Mouse (Mus musculus): ENCODE measurements around the gene Rora. TPM values are rescaled to one million over a fixed set of nuclear protein-coding genes. Genes with fewer than 3 reads are reported as not detected.

Gene Rora
- polyA plus RNA-seq, 1 experiment from 2014 or later: 7.8 TPM

GRCm38 (mm10) chr9:69310524-69310923 lies 656.9 kb downstream of the Rora start:
- H3K9me3 ChIP-seq (replicated peaks): no peaks in the 10 kb centered on the region
- H3K27me3 ChIP-seq: no peaks in the 10 kb centered on the region
- H3K4me1 ChIP-seq: peaks cover 5% of the 10 kb centered on the region; the same call in 1 of the 2 replicates
- H3K4me2 ChIP-seq (replicated peaks): no peak overlapping the region
- no peak overlapping the region for H3K9ac ChIP-seq
- no peak overlapping the region for H3K27ac ChIP-seq
- no peak overlapping the region for H3K4me3 ChIP-seq
- WGBS: 67% methylated on average over 12 of the region's 12 CpGs
- no peak for ATAC-seq (ENCODE audit: low FRiP score)
- no peaks in the 10 kb centered on the region for H3K36me3 ChIP-seq

- 76% methylated on average over 3 of the region's 3 CpGs for whole genome bisulfite sequencing
- no peak overlapping the region for H3K27ac ChIP-seq
- no peaks in the 10 kb centered on the region for H3K9me3 ChIP-seq (replicated peaks)
- no peaks in the 10 kb centered on the region for H3K27me3 ChIP-seq
- ATAC-seq (ENCODE audit: low FRiP score): no peak
- no peak overlapping the region for H3K4me3 ChIP-seq
- H3K36me3 ChIP-seq: no peaks in the 10 kb centered on the region
- H3K4me2 ChIP-seq (replicated peaks): no peak overlapping the region
- peaks cover 5% of the 10 kb centered on the region; the same call in 1 of the 2 replicates for H3K4me1 ChIP-seq
- H3K9ac ChIP-seq: no peak overlapping the region
Measured at GRCm38 (mm10) chr9:69313297-69313696, 659.7 kb downstream of the Rora start.

DNA sequence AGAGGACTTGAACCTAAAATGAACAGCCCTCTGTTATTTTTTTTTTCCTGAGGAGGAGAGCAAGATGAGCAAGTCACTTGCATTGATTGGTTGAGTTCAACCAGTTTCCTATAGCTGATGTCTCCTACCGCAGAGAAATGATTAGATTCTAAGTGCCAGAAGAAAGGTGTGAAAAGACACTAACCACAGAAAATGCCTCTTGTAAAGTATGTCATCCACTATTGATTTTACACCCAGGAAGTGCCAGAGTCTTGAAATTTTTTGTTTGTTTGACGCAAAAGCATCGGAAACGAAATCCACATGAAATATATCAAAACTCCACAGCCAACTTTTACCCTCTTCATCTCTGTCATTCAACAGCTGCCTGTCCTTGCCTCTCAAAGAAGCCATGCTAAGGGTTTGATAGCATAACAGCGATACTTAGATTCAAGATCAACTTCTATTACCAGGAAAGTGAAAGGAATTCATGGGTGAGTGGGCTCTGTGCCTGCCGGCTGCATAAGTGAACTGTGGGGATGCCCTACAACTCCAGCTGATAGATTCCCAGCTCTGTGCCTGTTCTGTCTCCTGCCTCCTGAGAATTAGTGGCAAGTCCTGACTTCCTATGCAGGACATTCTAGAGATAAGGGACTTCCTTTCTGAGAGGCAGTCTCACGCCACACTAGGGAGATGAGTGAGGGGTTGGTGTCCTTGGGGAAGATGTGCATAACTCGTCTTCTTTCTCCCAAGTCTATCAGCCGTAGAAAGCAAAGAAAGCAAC lies 661.0 kb downstream of the Rora start:
- H3K4me2 ChIP-seq (replicated peaks): no peak overlapping the region
- 81% methylated on average over 9 of the region's 9 CpGs for WGBS
- no peak for ATAC-seq (ENCODE audit: low FRiP score)

DNA sequence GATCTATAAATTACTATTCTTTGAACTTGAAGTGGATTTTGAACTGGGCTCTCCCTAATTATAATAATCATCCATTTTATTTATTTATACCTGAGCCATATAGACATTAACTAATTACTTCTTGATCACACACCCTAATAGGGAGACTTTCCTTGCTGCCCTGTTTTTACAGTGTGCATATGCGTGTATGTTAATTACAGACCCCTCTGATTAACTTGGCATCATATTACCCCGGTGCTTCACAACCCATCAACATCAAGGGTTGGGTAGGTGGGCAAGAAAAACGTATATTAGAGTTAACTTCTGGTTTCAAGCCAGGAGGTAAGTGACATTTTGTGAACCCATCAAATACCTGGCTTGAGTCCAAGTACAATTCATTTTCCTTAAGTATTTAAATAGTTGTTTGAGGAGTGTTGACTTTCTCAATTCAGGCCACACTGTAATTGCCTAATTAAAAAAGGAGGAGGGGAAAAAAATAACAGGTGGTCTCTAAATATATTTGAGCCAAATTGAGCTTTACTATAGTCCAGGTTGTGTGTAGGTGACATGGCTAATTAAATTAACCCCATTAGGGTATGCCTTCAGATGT lies 664.0 kb downstream of the Rora start:
- Histone ChIP-seq H3K27ac (no peak overlapping the region), H3K9me3 (replicated peaks) (no peaks in the 10 kb centered on the region), H3K27me3 (no peaks in the 10 kb centered on the region), H3K4me2 (replicated peaks) (no peak overlapping the region), H3K36me3 (no peaks in the 10 kb centered on the region), H3K4me1 (peaks cover 5% of the 10 kb centered on the region; the same call in 1 of the 2 replicates), H3K9ac (no peak overlapping the region), H3K4me3 (no peak overlapping the region)
- WGBS: 76% methylated on average over 3 of the region's 3 CpGs
- no peak for ATAC-seq (ENCODE audit: low FRiP score)

More for the DNA sequence above, 661.0 kb downstream of the Rora start:
- no peaks in the 10 kb centered on the region for H3K27me3 ChIP-seq
- no peaks in the 10 kb centered on the region for H3K36me3 ChIP-seq
- peaks cover 5% of the 10 kb centered on the region; the same call in 1 of the 2 replicates for H3K4me1 ChIP-seq
- H3K4me3 ChIP-seq: no peak overlapping the region
- H3K9me3 ChIP-seq (replicated peaks): no peaks in the 10 kb centered on the region
- no peak overlapping the region for H3K9ac ChIP-seq
- H3K27ac ChIP-seq: no peak overlapping the region

DNA sequence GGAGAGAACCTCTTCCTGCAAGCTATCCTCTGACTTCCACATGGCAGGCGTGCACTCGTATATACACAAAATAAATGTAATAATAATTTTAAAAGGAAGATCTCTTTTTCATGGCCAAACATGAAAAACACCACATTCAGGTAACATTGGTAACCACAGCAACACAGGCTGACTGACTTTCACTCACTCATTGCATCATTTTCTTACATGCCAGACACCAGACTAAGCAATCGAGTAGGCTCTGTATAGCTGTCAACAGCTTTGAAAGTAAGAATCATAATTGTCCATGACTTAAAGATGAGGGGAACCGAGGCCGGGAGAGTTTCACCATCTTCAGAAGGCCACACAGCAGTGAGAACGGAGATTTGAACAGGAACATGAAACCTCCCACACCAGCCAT lies 665.8 kb downstream of the Rora start:
- 91% methylated on average over 6 of the region's 6 CpGs for WGBS
- no peak overlapping the region for H3K27ac ChIP-seq
- H3K36me3 ChIP-seq: no peaks in the 10 kb centered on the region
- H3K4me1 ChIP-seq: no peaks in the 10 kb centered on the region; the same call in 1 of the 2 replicates
- no peak overlapping the region for H3K4me2 ChIP-seq (replicated peaks)
- no peaks in the 10 kb centered on the region for H3K27me3 ChIP-seq
- no peaks in the 10 kb centered on the region for H3K9me3 ChIP-seq (replicated peaks)
- no peak overlapping the region for H3K9ac ChIP-seq
- ATAC-seq (ENCODE audit: low FRiP score): no peak
- no peak overlapping the region for H3K4me3 ChIP-seq

DNA sequence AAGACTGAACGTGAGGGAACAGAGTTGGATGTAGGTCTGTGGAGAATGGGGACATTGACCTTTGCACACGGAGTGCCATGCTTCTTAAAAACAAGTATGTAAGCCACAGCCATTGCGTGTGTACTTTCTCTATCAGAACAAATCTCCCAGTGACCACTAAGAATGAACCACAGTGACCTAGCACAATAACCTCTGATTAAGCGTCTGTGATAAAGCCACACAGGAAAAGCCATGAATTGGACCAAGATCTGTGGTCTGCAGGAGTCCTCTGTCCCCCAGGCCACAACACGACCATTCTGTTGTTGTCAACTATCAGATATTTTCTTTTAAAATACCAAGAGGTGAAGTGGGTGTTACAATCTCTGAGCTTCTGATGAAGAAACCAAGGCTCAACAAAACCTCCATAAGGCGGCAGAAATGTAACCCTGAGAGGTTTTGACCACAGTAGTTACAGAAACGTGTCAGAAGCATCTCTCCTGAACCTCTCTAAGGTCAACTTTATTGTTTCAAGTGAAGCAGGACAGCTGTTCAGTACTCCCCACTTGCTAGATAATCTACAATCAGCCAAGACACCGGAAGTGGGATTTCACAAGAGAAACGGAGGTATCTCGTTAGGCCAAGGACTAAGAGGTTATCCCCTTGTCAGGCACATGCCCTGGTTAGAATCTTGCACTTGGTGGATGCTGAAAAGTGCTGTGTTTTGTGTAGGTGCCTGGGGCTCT lies 666.5 kb downstream of the Rora start:
- no peaks in the 10 kb centered on the region for H3K4me1 ChIP-seq
- no peaks in the 10 kb centered on the region for H3K9me3 ChIP-seq (replicated peaks)
- no peaks in the 10 kb centered on the region for H3K27me3 ChIP-seq
- H3K4me3 ChIP-seq: no peak overlapping the region
- H3K4me2 ChIP-seq (replicated peaks): no peak overlapping the region
- H3K36me3 ChIP-seq: no peaks in the 10 kb centered on the region
- no peak overlapping the region for H3K9ac ChIP-seq
- WGBS: 84% methylated on average over 10 of the region's 10 CpGs
- no peak overlapping the region for H3K27ac ChIP-seq
- ATAC-seq (ENCODE audit: low FRiP score): no peak

- H3K4me3 ChIP-seq: no peak overlapping the region
- WGBS: 69% methylated on average over 3 of the region's 3 CpGs
- no peaks in the 10 kb centered on the region for H3K36me3 ChIP-seq
- H3K27me3 ChIP-seq: no peaks in the 10 kb centered on the region
- ATAC-seq (ENCODE audit: low FRiP score): no peak
- H3K9ac ChIP-seq: no peak overlapping the region
- no peak overlapping the region for H3K27ac ChIP-seq
- no peaks in the 10 kb centered on the region for H3K4me1 ChIP-seq
- no peaks in the 10 kb centered on the region for H3K9me3 ChIP-seq (replicated peaks)
- H3K4me2 ChIP-seq (replicated peaks): no peak overlapping the region
Measured at GRCm38 (mm10) chr9:69320635-69321027, 667.0 kb downstream of the Rora start.

DNA sequence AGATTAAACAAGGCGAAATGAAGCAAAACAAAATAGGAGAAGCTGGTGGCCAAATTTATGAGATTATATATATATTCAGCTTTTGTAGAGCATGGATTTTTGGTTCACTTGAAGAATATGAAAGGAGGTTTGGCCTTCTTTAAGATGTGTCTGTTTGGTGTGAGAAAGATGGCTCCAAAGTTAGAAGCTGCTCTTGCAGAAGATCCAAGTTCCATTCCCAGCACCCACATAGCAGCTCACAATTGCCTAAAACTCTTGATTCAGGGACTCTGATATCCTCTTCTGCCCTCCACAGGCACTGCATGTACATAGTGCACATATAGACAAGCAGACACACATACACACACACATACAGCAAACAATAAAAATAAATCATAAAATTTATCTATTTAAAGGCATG lies 668.4 kb downstream of the Rora start:
- H3K36me3 ChIP-seq: no peaks in the 10 kb centered on the region
- H3K9ac ChIP-seq: no peak overlapping the region
- H3K4me2 ChIP-seq (replicated peaks): no peak overlapping the region
- H3K4me1 ChIP-seq: no peaks in the 10 kb centered on the region
- no peak overlapping the region for H3K27ac ChIP-seq
- H3K9me3 ChIP-seq (replicated peaks): no peaks in the 10 kb centered on the region
- WGBS: 96% methylated on average over 1 of the region's 1 CpGs
- ATAC-seq (ENCODE audit: low FRiP score): no peak
- no peaks in the 10 kb centered on the region for H3K27me3 ChIP-seq
- no peak overlapping the region for H3K4me3 ChIP-seq

DNA sequence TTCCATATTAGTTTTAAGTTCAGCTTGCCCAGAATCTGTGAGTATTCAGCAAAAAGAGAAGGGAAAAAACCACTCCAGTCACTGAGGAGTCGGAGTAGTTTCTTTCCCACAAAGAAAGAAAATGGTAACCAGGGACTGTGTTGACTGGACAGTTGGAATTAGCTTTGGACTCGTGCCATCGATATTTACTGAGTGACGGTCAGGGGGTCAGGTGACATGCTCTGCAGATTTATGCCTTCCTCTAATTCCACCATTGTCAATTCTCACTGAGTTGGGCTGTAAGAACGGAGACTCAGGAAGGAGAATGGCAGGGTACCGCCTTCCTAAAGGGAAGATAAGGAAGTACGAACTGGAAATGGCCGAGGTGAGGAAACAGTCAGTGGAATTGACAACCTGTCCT lies 670.2 kb downstream of the Rora start:
- Histone ChIP-seq H3K4me2 (replicated peaks) (no peak overlapping the region), H3K27me3 (no peaks in the 10 kb centered on the region), H3K9ac (no peak overlapping the region), H3K9me3 (replicated peaks) (no peaks in the 10 kb centered on the region), H3K4me3 (no peak overlapping the region), H3K4me1 (no peaks in the 10 kb centered on the region), H3K27ac (no peak overlapping the region), H3K36me3 (no peaks in the 10 kb centered on the region)
- WGBS: 85% methylated on average over 8 of the region's 8 CpGs
- ATAC-seq (ENCODE audit: low FRiP score): no peak

GRCm38 (mm10) chr9:69327077-69327476 lies 673.5 kb downstream of the Rora start:
- WGBS: 64% methylated on average over 9 of the region's 9 CpGs
- no peak overlapping the region for H3K9ac ChIP-seq
- no peak overlapping the region for H3K4me3 ChIP-seq
- H3K36me3 ChIP-seq: no peaks in the 10 kb centered on the region
- no peaks in the 10 kb centered on the region for H3K9me3 ChIP-seq (replicated peaks)
- no peaks in the 10 kb centered on the region for H3K4me1 ChIP-seq
- no peak overlapping the region for H3K27ac ChIP-seq
- no peak for ATAC-seq (ENCODE audit: low FRiP score)
- H3K27me3 ChIP-seq: no peaks in the 10 kb centered on the region
- no peak overlapping the region for H3K4me2 ChIP-seq (replicated peaks)

DNA sequence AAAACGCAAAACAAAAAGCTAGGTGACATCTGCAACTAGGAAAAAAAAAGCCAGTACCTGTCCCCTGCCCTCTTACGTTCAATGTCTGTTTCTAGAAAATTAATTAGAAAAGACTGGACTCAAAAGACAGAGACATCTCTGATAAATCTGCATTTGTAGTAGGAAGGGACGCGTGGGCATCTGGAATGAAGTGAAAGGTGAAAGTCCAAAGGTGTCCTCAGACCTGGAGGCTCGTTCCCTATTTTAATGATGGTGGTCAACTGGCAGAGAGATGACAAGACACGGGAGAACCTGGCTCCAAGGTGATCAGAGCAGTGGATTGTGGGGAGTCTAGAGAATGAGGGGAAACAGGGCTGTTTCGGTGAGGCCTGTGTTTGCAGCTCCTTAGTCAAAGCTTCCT lies 674.0 kb downstream of the Rora start:
- Histone ChIP-seq H3K4me1 (no peaks in the 10 kb centered on the region), H3K9me3 (replicated peaks) (no peaks in the 10 kb centered on the region), H3K4me3 (no peak overlapping the region), H3K27ac (no peak overlapping the region), H3K36me3 (no peaks in the 10 kb centered on the region), H3K27me3 (no peaks in the 10 kb centered on the region), H3K9ac (no peak overlapping the region), H3K4me2 (replicated peaks) (no peak overlapping the region)
- WGBS: 88% methylated on average over 7 of the region's 7 CpGs
- no peak for ATAC-seq (ENCODE audit: low FRiP score)

DNA sequence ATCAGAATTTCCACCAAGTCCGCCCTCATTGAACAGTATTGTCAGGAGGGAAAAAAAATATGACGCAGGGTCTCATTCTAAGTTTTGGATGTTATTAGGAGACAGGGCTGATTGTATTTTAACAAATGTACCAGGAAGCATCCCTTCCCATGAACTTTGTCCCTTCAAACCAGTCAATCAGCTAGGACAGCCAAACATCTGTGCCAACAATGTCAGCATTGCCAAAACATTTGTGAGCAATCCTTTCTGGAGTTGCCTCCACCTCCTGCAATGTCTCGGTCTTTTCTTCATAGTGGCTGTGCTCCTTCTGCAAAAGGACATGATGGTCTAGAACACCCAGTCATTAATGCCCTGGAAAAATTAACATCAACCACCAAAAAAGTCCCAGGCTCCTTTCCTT lies 678.2 kb downstream of the Rora start:
- no peak overlapping the region for H3K27ac ChIP-seq
- H3K27me3 ChIP-seq: no peaks in the 10 kb centered on the region
- no peaks in the 10 kb centered on the region for H3K36me3 ChIP-seq
- no peak overlapping the region for H3K4me2 ChIP-seq (replicated peaks)
- ATAC-seq (ENCODE audit: low FRiP score): no peak
- WGBS: 89% methylated on average over 3 of the region's 3 CpGs
- no peaks in the 10 kb centered on the region for H3K9me3 ChIP-seq (replicated peaks)
- H3K4me1 ChIP-seq: peaks cover 5% of the 10 kb centered on the region; the same call in 1 of the 2 replicates
- H3K4me3 ChIP-seq: no peak overlapping the region
- no peak overlapping the region for H3K9ac ChIP-seq

All from hindbrain, embryonic 12.5 days (tissue).